Mouse (Mus musculus) forebrain, embryonic 11.5 days (tissue): Measurements from ENCODE around the gene Gart. TPM values are rescaled to one million over a fixed set of nuclear protein-coding genes. Genes with fewer than 3 reads are reported as not detected.

Source experiments
- ATAC-seq: fragments of 200-750 bp; cut with Nextera tagmentation; replicated peaks from 2 replicates; pipeline ENCODE4 v1.8.0; 2017; ENCODE audit warnings: moderate TSS enrichment; ENCODE audit not compliant: low FRiP score
- DNase-seq: peaks from one replicate; pipeline ENCODE4 v3.0.0-alpha.2; 2017; ENCODE audit warnings: low spot score
- H3K27ac ChIP-seq: fragments of 300-500 bp; sonication (generic); 2 replicates; pipeline ENCODE4 v1.5.1; 2014; ENCODE audit warnings: low read depth, low read length
- H3K27me3 ChIP-seq: fragments of 300-500 bp; sonication (generic); 2 replicates; pipeline ENCODE4 v1.6.1; 2014; ENCODE audit warnings: mild to moderate bottlenecking, low read length, mixed read lengths; ENCODE audit not compliant: control insufficient read depth, insufficient read depth
- H3K36me3 ChIP-seq: fragments of 300-500 bp; sonication (generic); 2 replicates; pipeline ENCODE4 v1.6.1; 2014; ENCODE audit warnings: mild to moderate bottlenecking, low read length, moderate library complexity, mixed read lengths; ENCODE audit not compliant: control insufficient read depth, insufficient read depth
- H3K4me1 ChIP-seq: fragments of 300-500 bp; sonication (generic); replicated peaks from 2 replicates; pipeline ENCODE4 v1.6.1; 2014; ENCODE audit warnings: low read length, mixed read lengths; ENCODE audit not compliant: control insufficient read depth, insufficient read depth
- H3K4me2 ChIP-seq: fragments of 300-500 bp; sonication (generic); 2 replicates; pipeline ENCODE4 v1.6.1; 2014; ENCODE audit warnings: low read depth, mild to moderate bottlenecking, low read length, moderate library complexity, mixed read lengths; ENCODE audit not compliant: severe bottlenecking
- H3K4me3 ChIP-seq: fragments of 300-500 bp; sonication (generic); 2 replicates; pipeline ENCODE4 v1.5.1; 2014; ENCODE audit warnings: low read depth, low read length
- H3K9ac ChIP-seq: fragments of 300-500 bp; sonication (generic); 2 replicates; pipeline ENCODE4 v1.6.1; 2014; ENCODE audit warnings: low read length
- H3K9me3 ChIP-seq: fragments of 300-500 bp; sonication (generic); 2 replicates; pipeline ENCODE4 v1.6.1; 2016; ENCODE audit warnings: low read length, mixed read lengths; ENCODE audit not compliant: control insufficient read depth
- WGBS: fragments of 180-500 bp; shearing (Covaris S2); extraction: QIAGEN DNeasy Blood & Tissue Kit; methylation state at CpG from one replicate; pipeline ENCODE4 v1.1.7; 2014; 5-methylcytosine and 5-hydroxymethylcytosine counted together
- polyA plus RNA-seq: library from polyadenylated mRNA; unstranded; fragments of >200 nt; fragmentation: Nextera tagmentation; extraction: Ambion mirVana; gene quantifications from 2 replicates; pipeline ENCODE4 v1.2.1, GENCODE M21; 2014

The Gart gene
- polyA plus RNA-seq, 1 experiment from 2014 or later = 145 TPM

DNA sequence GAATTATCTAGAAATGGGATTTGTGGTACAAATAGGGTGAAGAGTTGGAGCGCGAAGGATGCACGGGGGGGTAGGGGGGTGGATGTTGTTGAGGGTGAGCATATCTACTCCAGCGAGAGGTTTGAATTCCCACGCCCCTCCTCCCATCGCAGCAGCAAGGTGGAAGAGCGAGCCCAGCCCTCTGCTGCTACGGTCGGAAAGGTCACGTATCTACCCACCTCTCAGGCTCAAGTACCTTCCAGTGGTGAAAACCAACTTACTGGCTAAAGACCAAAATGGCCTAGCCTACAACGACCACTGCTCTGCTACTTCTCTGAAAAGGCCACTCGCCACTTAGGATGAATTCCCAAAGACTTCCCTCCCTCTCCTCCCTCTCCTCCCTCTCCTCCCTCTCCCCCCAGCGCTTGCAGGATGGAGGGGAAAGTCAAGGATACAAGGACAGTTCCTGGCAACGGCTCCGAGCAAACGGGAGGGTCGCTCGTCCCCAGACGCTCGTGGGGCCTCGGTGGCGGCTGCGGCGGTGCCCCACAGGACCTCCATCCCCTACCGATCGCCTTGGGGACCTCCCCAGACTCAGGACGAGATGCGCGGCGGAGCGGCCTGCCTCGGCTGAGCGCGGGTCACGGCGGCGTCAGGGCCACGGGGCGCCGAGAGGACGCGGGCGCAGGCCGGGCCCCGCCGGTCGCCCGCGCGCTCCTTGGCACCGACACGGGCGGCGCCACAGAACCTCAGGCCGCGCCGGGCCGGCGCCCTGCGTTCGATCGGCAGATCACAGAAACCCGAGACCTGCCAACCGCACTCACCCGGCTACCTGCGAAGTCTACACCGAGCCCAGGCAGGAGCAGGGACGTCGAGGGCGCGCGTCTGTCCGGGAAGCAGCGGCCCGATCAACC, 49.7 kb downstream of the Gart start:
- peak; percentile 21 for ATAC-seq
- H3K4me2 ChIP-seq = peak overlapping the region; percentile 88

DNA sequence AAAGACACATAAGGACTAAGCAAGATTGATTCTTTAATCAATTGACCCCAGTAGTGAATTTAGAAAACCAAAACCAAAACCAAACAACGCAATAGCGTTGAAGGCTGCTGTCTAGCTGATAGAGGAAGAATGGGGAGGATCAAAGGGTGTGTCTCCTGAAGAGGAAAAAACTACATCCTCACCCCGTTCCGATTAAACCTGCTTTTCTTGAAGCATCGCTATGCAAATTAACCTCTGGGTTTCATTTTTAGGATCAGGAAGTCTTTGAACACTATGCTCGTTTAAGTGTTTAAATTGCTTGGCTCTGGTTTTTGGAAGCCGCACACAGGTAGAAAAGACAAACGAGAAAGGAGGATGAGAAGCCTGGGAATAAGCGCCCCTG, 50.4 kb downstream of the Gart start:
- DNase-seq (no peak), ATAC-seq (no peak)
- Histone ChIP-seq H3K4me3 (peak overlapping the region; percentile 79), H3K27ac (no peak overlapping the region), H3K4me2 (peak overlapping the region; percentile 88), H3K36me3 (no peaks in the 10 kb centered on the region), H3K27me3 (peaks cover 3% of the 10 kb centered on the region; the same call in 1 of the 2 replicates), H3K9me3 (no peaks in the 10 kb centered on the region), H3K9ac (peak overlapping the region; percentile 72), H3K4me1 (peaks cover 2% of the 10 kb centered on the region; the same call in 1 of the 2 replicates)
- WGBS = 21% methylated on average over 9 of the region's 9 CpGs

More for the DNA sequence above, 49.7 kb downstream of the Gart start:
- peaks cover 2% of the 10 kb centered on the region; the same call in 1 of the 2 replicates for H3K4me1 ChIP-seq
- under 1% methylated on average over 75 of the region's 75 CpGs for WGBS
- peak overlapping the region; percentile 72 for H3K9ac ChIP-seq
- H3K27ac ChIP-seq = no peak overlapping the region
- H3K4me3 ChIP-seq = peak overlapping the region; percentile 79
- no peaks in the 10 kb centered on the region for H3K36me3 ChIP-seq
- DNase-seq = peak; percentile 80
- H3K27me3 ChIP-seq = peaks cover 3% of the 10 kb centered on the region; the same call in 1 of the 2 replicates
- H3K9me3 ChIP-seq = no peaks in the 10 kb centered on the region

DNA sequence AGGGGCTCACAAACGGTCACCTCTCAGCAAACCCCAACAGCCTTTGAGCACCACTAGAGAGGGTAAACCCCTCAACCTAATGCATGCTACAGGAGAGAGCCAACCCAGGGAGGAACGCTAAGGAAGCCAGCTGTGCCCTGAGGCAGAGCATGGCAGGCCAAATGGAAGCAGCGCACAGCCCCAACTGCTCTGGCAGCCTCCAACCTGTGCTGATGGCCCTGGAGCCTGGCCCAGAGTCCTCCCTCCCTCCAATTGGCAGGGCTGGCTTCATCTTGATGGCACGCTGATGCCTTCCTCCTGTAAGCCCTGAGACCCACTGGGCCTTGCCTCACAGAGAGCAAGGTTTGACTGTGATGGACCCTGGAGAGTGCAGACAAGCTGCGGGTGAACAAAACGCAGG, 51.7 kb downstream of the Gart start:
- Histone ChIP-seq H3K4me3 (no peak overlapping the region), H3K4me2 (no peak overlapping the region), H3K27ac (no peak overlapping the region), H3K4me1 (peaks cover 2% of the 10 kb centered on the region; the same call in 1 of the 2 replicates), H3K9me3 (no peaks in the 10 kb centered on the region), H3K36me3 (no peaks in the 10 kb centered on the region), H3K27me3 (peaks cover 3% of the 10 kb centered on the region; the same call in 1 of the 2 replicates), H3K9ac (no peak overlapping the region)
- no peak for ATAC-seq
- WGBS = 82% methylated on average over 6 of the region's 6 CpGs
- no peak for DNase-seq

DNA sequence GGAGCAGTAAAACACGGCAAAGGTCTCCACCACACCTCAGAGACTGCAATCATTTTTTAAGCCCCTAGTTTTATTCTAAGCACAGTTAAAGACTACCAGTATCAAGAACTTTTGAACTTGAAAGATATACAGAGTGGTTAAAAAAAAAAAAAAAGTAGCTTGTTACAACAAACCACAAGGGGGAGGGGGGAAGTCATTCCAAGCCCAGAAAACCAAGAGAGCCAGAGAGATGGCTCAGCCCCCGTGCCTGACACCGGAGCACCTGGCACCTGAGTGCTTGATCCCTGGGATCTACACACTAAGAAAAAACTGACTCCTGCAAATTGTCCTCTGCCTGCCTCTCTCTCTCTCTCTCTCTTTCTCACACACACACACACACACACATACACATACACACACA, 53.5 kb downstream of the Gart start:
- Histone ChIP-seq H3K9me3 (no peaks in the 10 kb centered on the region), H3K4me3 (no peak overlapping the region), H3K27ac (no peak overlapping the region), H3K4me1 (peaks cover 2% of the 10 kb centered on the region; the same call in 1 of the 2 replicates), H3K4me2 (no peak overlapping the region), H3K9ac (no peak overlapping the region), H3K36me3 (no peaks in the 10 kb centered on the region), H3K27me3 (no peaks in the 10 kb centered on the region; the same call in 1 of the 2 replicates)
- WGBS = 90% methylated on average over 3 of the region's 3 CpGs
- no peak for DNase-seq
- no peak for ATAC-seq

DNA sequence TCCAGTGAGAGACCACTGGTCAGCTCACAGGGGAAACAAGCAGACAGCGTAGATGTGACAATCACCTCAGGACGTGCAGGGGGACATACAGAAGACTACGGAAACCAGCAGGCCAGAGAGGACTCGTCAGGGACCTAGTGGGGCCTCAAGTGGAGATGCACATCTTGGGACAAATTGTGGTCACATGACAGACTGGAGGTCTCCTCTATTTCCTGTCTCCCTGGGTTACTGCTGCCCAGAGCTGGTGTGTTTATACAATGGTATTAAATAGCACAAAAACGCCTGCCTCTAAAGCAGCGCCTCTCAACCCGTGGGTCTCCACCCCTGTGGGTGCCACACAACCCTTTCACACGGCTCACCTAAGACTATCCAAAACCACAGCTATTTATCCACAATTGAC, 54.6 kb downstream of the Gart start:
- H3K9me3 ChIP-seq = no peaks in the 10 kb centered on the region
- no peak for DNase-seq
- no peak overlapping the region for H3K4me3 ChIP-seq
- H3K27ac ChIP-seq = no peak overlapping the region
- peaks cover 2% of the 10 kb centered on the region; the same call in 1 of the 2 replicates for H3K4me1 ChIP-seq
- H3K36me3 ChIP-seq = no peaks in the 10 kb centered on the region
- no peak overlapping the region for H3K9ac ChIP-seq
- H3K27me3 ChIP-seq = no peaks in the 10 kb centered on the region
- no peak for ATAC-seq
- WGBS = 75% methylated on average over 8 of the region's 8 CpGs
- H3K4me2 ChIP-seq = no peak overlapping the region

DNA sequence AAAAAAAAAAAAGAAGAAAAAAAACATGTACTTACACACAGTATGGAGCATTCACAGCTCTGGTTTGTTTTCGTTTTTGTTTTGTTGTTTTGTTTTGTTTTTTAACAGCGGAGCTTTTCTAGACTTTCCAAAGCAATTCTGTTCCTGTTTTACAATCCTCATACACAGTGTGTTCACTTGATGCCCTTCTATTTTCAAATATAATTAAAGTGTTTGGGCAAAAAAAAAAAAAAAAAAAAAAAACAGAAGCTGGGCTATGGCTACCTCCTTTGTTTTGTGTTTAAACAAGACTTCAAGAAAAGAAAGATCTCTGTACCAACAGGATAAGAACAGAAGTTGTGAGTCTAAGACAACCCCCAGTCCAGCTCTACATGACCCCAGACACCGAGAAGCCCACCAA, 58.0 kb downstream of the Gart start:
- Histone ChIP-seq H3K27me3 (no peaks in the 10 kb centered on the region), H3K4me2 (no peak overlapping the region), H3K36me3 (no peaks in the 10 kb centered on the region), H3K4me1 (no peaks in the 10 kb centered on the region), H3K4me3 (no peak overlapping the region), H3K27ac (no peak overlapping the region), H3K9me3 (no peaks in the 10 kb centered on the region), H3K9ac (no peak overlapping the region)
- no peak for ATAC-seq
- 93% methylated on average over 3 of the region's 3 CpGs for WGBS
- DNase-seq = no peak

DNA sequence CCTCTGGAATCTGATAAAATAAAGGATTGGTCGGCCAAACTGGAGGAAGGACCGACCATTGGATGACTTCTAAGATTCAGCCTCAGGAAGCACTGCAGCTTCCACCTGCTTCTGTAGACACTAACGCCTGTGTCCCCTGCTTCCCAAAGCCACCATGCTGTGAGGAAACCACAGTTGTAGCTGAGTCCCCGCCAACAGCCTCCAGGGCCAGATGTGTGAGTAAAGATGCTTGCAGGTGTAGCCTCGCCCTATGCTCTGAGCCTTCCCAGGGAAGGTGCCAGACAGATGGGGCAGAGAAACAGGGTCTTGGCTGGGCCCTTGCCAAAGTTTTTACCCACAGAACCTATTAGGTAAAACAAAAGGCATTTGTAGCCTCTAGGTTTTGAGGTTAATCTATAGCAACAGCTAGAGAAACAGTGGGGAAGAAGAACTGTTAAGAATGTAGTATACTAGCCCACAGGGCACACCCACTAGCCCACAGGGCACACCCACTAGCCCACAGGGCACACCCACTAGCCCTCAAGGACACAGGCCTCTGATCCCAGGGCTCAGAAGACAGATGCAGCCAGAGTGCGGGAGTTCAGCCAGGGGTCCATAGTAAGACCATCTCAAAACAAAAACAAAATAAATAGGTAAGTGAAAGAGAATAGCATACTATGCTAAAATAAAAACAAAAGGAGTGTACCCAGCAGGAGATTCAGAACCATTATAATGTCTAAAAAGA, 58.9 kb downstream of the Gart start:
- H3K27me3 ChIP-seq = no peaks in the 10 kb centered on the region
- H3K9ac ChIP-seq = no peak overlapping the region
- H3K36me3 ChIP-seq = no peaks in the 10 kb centered on the region
- H3K4me2 ChIP-seq = no peak overlapping the region
- H3K27ac ChIP-seq = no peak overlapping the region
- WGBS = 62% methylated on average over 6 of the region's 6 CpGs
- DNase-seq (no peak), ATAC-seq (no peak)
- no peaks in the 10 kb centered on the region for H3K9me3 ChIP-seq
- H3K4me3 ChIP-seq = no peak overlapping the region
- no peaks in the 10 kb centered on the region for H3K4me1 ChIP-seq

DNA sequence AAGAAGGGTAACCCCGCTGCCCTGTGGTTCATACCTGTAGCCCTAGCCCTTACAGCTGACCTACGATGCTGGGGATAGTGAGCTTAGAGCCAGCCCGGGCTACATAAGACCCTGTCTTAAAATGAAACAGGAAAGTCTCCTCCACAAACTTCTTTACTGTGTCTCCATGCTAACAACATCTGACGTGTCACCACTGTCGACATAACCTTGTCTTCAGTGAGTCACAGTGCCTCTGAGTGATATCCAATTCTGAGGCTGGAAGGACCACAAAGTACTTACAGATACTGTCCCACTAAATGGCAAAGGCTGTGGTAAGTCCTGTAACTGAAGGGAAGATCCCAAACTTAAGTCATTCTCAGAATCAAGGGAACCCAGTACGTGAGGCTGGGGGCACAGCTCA, 60.5 kb downstream of the Gart start:
- H3K4me2 ChIP-seq = no peak overlapping the region
- H3K36me3 ChIP-seq = no peaks in the 10 kb centered on the region; the same call in 1 of the 2 replicates
- no peak overlapping the region for H3K9ac ChIP-seq
- H3K27me3 ChIP-seq = no peaks in the 10 kb centered on the region
- DNase-seq = no peak
- WGBS = 92% methylated on average over 6 of the region's 6 CpGs
- H3K4me1 ChIP-seq = no peaks in the 10 kb centered on the region
- H3K4me3 ChIP-seq = no peak overlapping the region
- ATAC-seq = no peak
- H3K9me3 ChIP-seq = no peaks in the 10 kb centered on the region
- H3K27ac ChIP-seq = no peak overlapping the region
